8 mouse cellular contexts compared by ENCODE assay signal in genomic region chr6:93726829-93727455, GRCm38 (mm10).
DNase-seq lines count a peak whose midpoint lies in the region; ATAC-seq lines count a peak whose summit lies in the region.

No protein-coding gene starts in this region.

- 56% methylated on average over 7 of the region's 7 CpGs for WGBS in hindbrain, embryonic 16.5 days
- 62% methylated on average over 7 of the region's 7 CpGs for WGBS in hindbrain, embryonic 10.5 days
- 61% methylated on average over 7 of the region's 7 CpGs for WGBS in neural tube, embryonic 13.5 days
- WGBS in neural tube, embryonic 15.5 days: 51% methylated on average over 7 of the region's 7 CpGs

- H3K9me3 ChIP-seq in hindbrain, embryonic 16.5 days (ENCODE audit: control insufficient read depth, low read length): no peaks in the 10 kb centered on the region
- no peaks in the 10 kb centered on the region for H3K9me3 ChIP-seq in hindbrain, embryonic 10.5 days
- no peaks in the 10 kb centered on the region for H3K9me3 ChIP-seq in neural tube, embryonic 13.5 days
- H3K9me3 ChIP-seq in neural tube, embryonic 15.5 days (replicated peaks): no peaks in the 10 kb centered on the region

- H3K27ac ChIP-seq in hindbrain, embryonic 16.5 days (ENCODE audit: low read depth, low read length): no peak overlapping the region
- H3K27ac ChIP-seq in hindbrain, embryonic 10.5 days: no peak overlapping the region
- no peak overlapping the region for H3K27ac ChIP-seq in neural tube, embryonic 13.5 days (replicated peaks)
- no peak overlapping the region for H3K27ac ChIP-seq in neural tube, embryonic 15.5 days (replicated peaks)

- no peak overlapping the region for H3K4me2 ChIP-seq in hindbrain, embryonic 16.5 days (ENCODE audit: low read length)
- no peak overlapping the region for H3K4me2 ChIP-seq in neural tube, embryonic 13.5 days
- no peak overlapping the region for H3K4me2 ChIP-seq in neural tube, embryonic 15.5 days

- no peak for DNase-seq in hindbrain, embryonic 10.5 days (ENCODE audit: low spot score)
- DNase-seq in embryo, embryonic 11 days: peak; percentile 54
- DNase-seq in retina, embryonic 14.5 days (ENCODE audit: low spot score): peak; percentile 51
- no peak for DNase-seq in spleen, adult 12 weeks (ENCODE audit: low spot score)

- H3K27me3 ChIP-seq in hindbrain, embryonic 16.5 days (replicated peaks; ENCODE audit: control insufficient read depth, insufficient read depth, low read length): no peaks in the 10 kb centered on the region
- H3K27me3 ChIP-seq in hindbrain, embryonic 10.5 days (ENCODE audit: insufficient read depth, poor library complexity, severe bottlenecking): no peaks in the 10 kb centered on the region
- no peaks in the 10 kb centered on the region for H3K27me3 ChIP-seq in neural tube, embryonic 13.5 days
- H3K27me3 ChIP-seq in neural tube, embryonic 15.5 days (replicated peaks): no peaks in the 10 kb centered on the region

- H3K9ac ChIP-seq in hindbrain, embryonic 16.5 days (ENCODE audit: low read depth, low read length): no peak overlapping the region
- H3K9ac ChIP-seq in neural tube, embryonic 13.5 days: no peak overlapping the region
- no peak overlapping the region for H3K9ac ChIP-seq in neural tube, embryonic 15.5 days (replicated peaks)

- H3K4me1 ChIP-seq in hindbrain, embryonic 16.5 days (ENCODE audit: control insufficient read depth, insufficient read depth, low read depth, low read length): peaks cover 3% of the 10 kb centered on the region; the same call in 1 of the 2 replicates
- H3K4me1 ChIP-seq in hindbrain, embryonic 10.5 days (replicated peaks): peaks cover 34% of the 10 kb centered on the region
- H3K4me1 ChIP-seq in neural tube, embryonic 13.5 days (replicated peaks): peaks cover 21% of the 10 kb centered on the region
- peaks cover 5% of the 10 kb centered on the region; the same call in 1 of the 2 replicates for H3K4me1 ChIP-seq in neural tube, embryonic 15.5 days

- no peak overlapping the region for H3K4me3 ChIP-seq in hindbrain, embryonic 16.5 days (ENCODE audit: low read length)
- H3K4me3 ChIP-seq in hindbrain, embryonic 10.5 days: no peak overlapping the region
- H3K4me3 ChIP-seq in neural tube, embryonic 13.5 days: no peak overlapping the region
- no peak overlapping the region for H3K4me3 ChIP-seq in neural tube, embryonic 15.5 days (replicated peaks)

- no peaks in the 10 kb centered on the region for H3K36me3 ChIP-seq in hindbrain, embryonic 16.5 days (ENCODE audit: control insufficient read depth, insufficient read depth, low read length)
- H3K36me3 ChIP-seq in hindbrain, embryonic 10.5 days: 0 out of 2 replicates have a peak, but pooled peaks cover 2% of the 10 kb centered on the region
- H3K36me3 ChIP-seq in neural tube, embryonic 13.5 days: no peaks in the 10 kb centered on the region
- H3K36me3 ChIP-seq in neural tube, embryonic 15.5 days: no peaks in the 10 kb centered on the region

- ATAC-seq in hindbrain, embryonic 16.5 days: peak; percentile 37; the same call in 1 of the 2 replicates
- 0 out of 2 replicates have a peak, but pooled peaks have one; percentile 43 for ATAC-seq in neural tube, embryonic 13.5 days (ENCODE audit: low read depth)
- ATAC-seq in neural tube, embryonic 15.5 days (ENCODE audit: low FRiP score): no peak; the same call in 1 of the 2 replicates
- ATAC-seq in erythroblast, adult 5-6 weeks (replicated peaks; ENCODE audit: low FRiP score, poor library complexity, severe bottlenecking): no peak

Comparison
In these comparisons a context has a peak if more than half of its experiments do, and no peak if none do; other contexts are left out.
1. ATAC-seq: peak in hindbrain, embryonic 16.5 days (single experiment) and neural tube, embryonic 13.5 days (single experiment); none in neural tube, embryonic 15.5 days (single experiment) and erythroblast, adult 5-6 weeks (single experiment).
2. DNase-seq: peak in embryo, embryonic 11 days (single experiment) and retina, embryonic 14.5 days (single experiment); none in hindbrain, embryonic 10.5 days (single experiment) and spleen, adult 12 weeks (single experiment).